Mouse (Mus musculus): ENCODE results near the gene Tmem140. TPM values are rescaled to one million over a fixed set of nuclear protein-coding genes. Genes with fewer than 3 reads are reported as not detected.

The Tmem140 gene
- polyA plus RNA-seq, 1 experiment = 12.0 TPM

- Histone ChIP-seq H3K27me3 (ENCODE audit: control insufficient read depth, insufficient read depth, insufficient read length) (no peaks in the 10 kb centered on the region), H3K79me2 (ENCODE audit: control insufficient read depth, insufficient read depth) (peaks cover 15% of the 10 kb centered on the region), H3K36me3 (ENCODE audit: control insufficient read depth, insufficient read depth) (peaks cover 4% of the 10 kb centered on the region), H3K4me2 (ENCODE audit: low read depth) (no peak overlapping the region), H3K4me3 (no peak overlapping the region), H3ac (ENCODE audit: control insufficient read depth, insufficient read length) (no peak overlapping the region)
- TF ChIP-seq TCF3 (IDR thresholded peaks at IDR 0.05; ENCODE audit: insufficient read length, low read depth) (no peak), MYOD1 (IDR thresholded peaks at IDR 0.05; ENCODE audit: control insufficient read depth in 1 of 3, insufficient read length in 2 of 3, low read depth in 2 of 3) (no peak), CEBPB (IDR thresholded peaks at IDR 0.05; ENCODE audit: insufficient read depth, poor library complexity, severe bottlenecking) (no peak), POLR2AphosphoS2 (IDR thresholded peaks at IDR 0.05; ENCODE audit: insufficient read length, low read depth) (no peak), MYOG (IDR thresholded peaks at IDR 0.05; ENCODE audit: control insufficient read depth in 1 of 3, insufficient read depth in 1 of 3, insufficient read length in 2 of 3, low read depth in 2 of 3) (no peak), E2F4 (IDR thresholded peaks at IDR 0.05; ENCODE audit: insufficient read depth) (no peak)
Measured at GRCm38 (mm10) chr6:34879101-34879740, 16.3 kb downstream of the Tmem140 start.

GRCm38 (mm10) chr6:34879911-34880475 is 17.0 kb downstream of the Tmem140 start:
- Histone ChIP-seq H3K36me3 (ENCODE audit: control insufficient read depth, insufficient read depth) (peaks cover 4% of the 10 kb centered on the region), H3K4me2 (ENCODE audit: low read depth) (no peak overlapping the region), H3K4me3 (no peak overlapping the region), H3K27me3 (ENCODE audit: control insufficient read depth, insufficient read depth, insufficient read length) (no peaks in the 10 kb centered on the region), H3ac (ENCODE audit: control insufficient read depth, insufficient read length) (no peak overlapping the region), H3K79me2 (ENCODE audit: control insufficient read depth, insufficient read depth) (peaks cover 15% of the 10 kb centered on the region)
- no peak for TF ChIP-seq CEBPB (IDR thresholded peaks at IDR 0.05; ENCODE audit: insufficient read depth, poor library complexity, severe bottlenecking)
- no peak for TF ChIP-seq USF1 (IDR thresholded peaks at IDR 0.05; ENCODE audit: low read depth)
- TF ChIP-seq REST (IDR thresholded peaks at IDR 0.05; ENCODE audit: insufficient read depth, insufficient read length) = no peak
- no peak for TF ChIP-seq POLR2A (IDR thresholded peaks at IDR 0.05; ENCODE audit: insufficient read length, low read depth)
- TF ChIP-seq E2F4 (IDR thresholded peaks at IDR 0.05; ENCODE audit: insufficient read depth) = no peak
- TF ChIP-seq TCF12 (IDR thresholded peaks at IDR 0.05; ENCODE audit: insufficient read depth, poor library complexity, severe bottlenecking) = no peak
- no peak for TF ChIP-seq SRF (IDR thresholded peaks at IDR 0.05; ENCODE audit: control insufficient read depth, insufficient read length, low read depth)
- no peak for TF ChIP-seq MAX (IDR thresholded peaks at IDR 0.05; ENCODE audit: low read depth)
- no peak for TF ChIP-seq MYOG (IDR thresholded peaks at IDR 0.05; ENCODE audit: control insufficient read depth in 1 of 3, insufficient read depth in 1 of 3, insufficient read length in 2 of 3, low read depth in 2 of 3)
- TF ChIP-seq MYOD1 (IDR thresholded peaks at IDR 0.05; ENCODE audit: control insufficient read depth in 1 of 3, insufficient read length in 2 of 3, low read depth in 2 of 3) = no peak
- no peak for TF ChIP-seq POLR2AphosphoS2 (IDR thresholded peaks at IDR 0.05; ENCODE audit: insufficient read length, low read depth)
- TF ChIP-seq TCF3 (IDR thresholded peaks at IDR 0.05; ENCODE audit: insufficient read length, low read depth) = no peak

- Histone ChIP-seq H3K36me3 (ENCODE audit: control insufficient read depth, insufficient read depth) (peaks cover 3% of the 10 kb centered on the region), H3K4me3 (no peak overlapping the region), H3ac (ENCODE audit: control insufficient read depth, insufficient read length) (no peak overlapping the region), H3K4me2 (ENCODE audit: low read depth) (no peak overlapping the region), H3K79me2 (ENCODE audit: control insufficient read depth, insufficient read depth) (no peaks in the 10 kb centered on the region), H3K27me3 (ENCODE audit: control insufficient read depth, insufficient read depth, insufficient read length) (no peaks in the 10 kb centered on the region)
- TF ChIP-seq MYOG (IDR thresholded peaks at IDR 0.05; ENCODE audit: control insufficient read depth in 1 of 3, insufficient read depth in 1 of 3, insufficient read length in 2 of 3, low read depth in 2 of 3) (no peak), USF1 (IDR thresholded peaks at IDR 0.05; ENCODE audit: low read depth) (no peak), MYOD1 (IDR thresholded peaks at IDR 0.05; ENCODE audit: control insufficient read depth in 1 of 3, insufficient read length in 2 of 3, low read depth in 2 of 3) (no peak), MAX (IDR thresholded peaks at IDR 0.05; ENCODE audit: low read depth) (no peak)
Measured at GRCm38 (mm10) chr6:34884724-34885123, 21.8 kb downstream of the Tmem140 start.

GRCm38 (mm10) chr6:34887131-34887850 is 24.3 kb downstream of the Tmem140 start:
- peaks cover 3% of the 10 kb centered on the region for H3K36me3 ChIP-seq (ENCODE audit: control insufficient read depth, insufficient read depth)

GRCm38 (mm10) chr6:34889185-34889584 is 26.2 kb downstream of the Tmem140 start:
- no peak for TF ChIP-seq POLR2AphosphoS2 (IDR thresholded peaks at IDR 0.05; ENCODE audit: insufficient read length, low read depth)
- no peak for TF ChIP-seq POLR2A (IDR thresholded peaks at IDR 0.05; ENCODE audit: insufficient read length, low read depth)
- no peak for TF ChIP-seq TCF3 (IDR thresholded peaks at IDR 0.05; ENCODE audit: insufficient read length, low read depth)
- TF ChIP-seq MYOG (IDR thresholded peaks at IDR 0.05; ENCODE audit: control insufficient read depth in 1 of 3, insufficient read depth in 1 of 3, insufficient read length in 2 of 3, low read depth in 2 of 3) = no peak
- TF ChIP-seq MAX (IDR thresholded peaks at IDR 0.05; ENCODE audit: low read depth) = no peak
- TF ChIP-seq SRF (IDR thresholded peaks at IDR 0.05; ENCODE audit: control insufficient read depth, insufficient read length, low read depth) = no peak
- H3ac ChIP-seq (ENCODE audit: control insufficient read depth, insufficient read length) = no peak overlapping the region
- H3K4me2 ChIP-seq (ENCODE audit: low read depth) = no peak overlapping the region
- H3K36me3 ChIP-seq (ENCODE audit: control insufficient read depth, insufficient read depth) = peaks cover 5% of the 10 kb centered on the region
- no peak overlapping the region for H3K4me3 ChIP-seq
- H3K27me3 ChIP-seq (ENCODE audit: control insufficient read depth, insufficient read depth, insufficient read length) = no peaks in the 10 kb centered on the region
- no peaks in the 10 kb centered on the region for H3K79me2 ChIP-seq (ENCODE audit: control insufficient read depth, insufficient read depth)

More at GRCm38 (mm10) chr6:34887131-34887850, 24.3 kb downstream of the Tmem140 start:
- H3K4me2 ChIP-seq (ENCODE audit: low read depth) = no peak overlapping the region
- TF ChIP-seq MYOG (IDR thresholded peaks at IDR 0.05; ENCODE audit: control insufficient read depth in 1 of 3, insufficient read depth in 1 of 3, insufficient read length in 2 of 3, low read depth in 2 of 3) (no peak), MYOD1 (IDR thresholded peaks at IDR 0.05; ENCODE audit: control insufficient read depth in 1 of 3, insufficient read length in 2 of 3, low read depth in 2 of 3) (peak in 1 of 3 experiments; percentile 35), REST (IDR thresholded peaks at IDR 0.05; ENCODE audit: insufficient read depth, insufficient read length) (no peak), POLR2A (IDR thresholded peaks at IDR 0.05; ENCODE audit: insufficient read length, low read depth) (no peak), MAX (IDR thresholded peaks at IDR 0.05; ENCODE audit: low read depth) (no peak)
- H3K79me2 ChIP-seq (ENCODE audit: control insufficient read depth, insufficient read depth) = no peaks in the 10 kb centered on the region
- H3K27me3 ChIP-seq (ENCODE audit: control insufficient read depth, insufficient read depth, insufficient read length) = no peaks in the 10 kb centered on the region
- H3K4me3 ChIP-seq = no peak overlapping the region
- no peak overlapping the region for H3ac ChIP-seq (ENCODE audit: control insufficient read depth, insufficient read length)
